Mouse (Mus musculus) ES-Bruce4 (cell line): Measurements from ENCODE around the gene Chst10.

Source experiments
- CTCF ChIP-seq: IDR thresholded peaks from one replicate; pipeline ENCODE4 v1.8.1; 2011; ENCODE audit warnings: low read depth, low read length
- EP300 ChIP-seq: IDR thresholded peaks from 2 replicates; pipeline ENCODE4 v1.6.1; 2011; ENCODE audit warnings: low read depth, low read length; ENCODE audit not compliant: insufficient read depth

- TF ChIP-seq CTCF: no peak
- no peak for TF ChIP-seq EP300
These were observed 55.1 kb downstream of the Chst10 start for GRCm38 (mm10) chr1:38842861-38843260.
